Mouse (Mus musculus): ENCODE results near the gene Slco2a1. TPM values are rescaled to one million over a fixed set of nuclear protein-coding genes. Genes with fewer than 3 reads are reported as not detected.

Gene Slco2a1
- total RNA-seq, 2 experiments from 2014 or later = 0.92 to 1.8 TPM

DNA sequence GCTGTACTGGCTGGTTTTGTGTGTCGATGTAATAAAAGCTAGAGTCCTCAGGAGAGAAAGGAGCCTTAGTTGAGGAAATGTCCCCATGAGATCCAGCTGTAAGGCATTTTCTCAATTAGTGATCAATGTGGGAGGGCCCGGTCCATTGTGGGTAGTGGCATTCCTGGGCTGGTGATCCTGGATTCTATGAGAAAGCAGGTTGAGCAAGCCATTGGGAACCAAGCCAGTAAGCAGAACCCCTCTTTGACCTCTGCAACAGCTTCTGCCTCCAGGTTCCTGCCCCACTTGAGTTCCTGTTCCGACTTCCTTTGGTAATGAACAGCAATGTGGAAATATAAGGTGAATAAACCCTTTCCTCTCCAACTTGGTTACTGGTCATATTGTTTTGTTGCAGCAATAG, 6.1 kb upstream of the Slco2a1 start:
- DNase-seq = no peak

DNA sequence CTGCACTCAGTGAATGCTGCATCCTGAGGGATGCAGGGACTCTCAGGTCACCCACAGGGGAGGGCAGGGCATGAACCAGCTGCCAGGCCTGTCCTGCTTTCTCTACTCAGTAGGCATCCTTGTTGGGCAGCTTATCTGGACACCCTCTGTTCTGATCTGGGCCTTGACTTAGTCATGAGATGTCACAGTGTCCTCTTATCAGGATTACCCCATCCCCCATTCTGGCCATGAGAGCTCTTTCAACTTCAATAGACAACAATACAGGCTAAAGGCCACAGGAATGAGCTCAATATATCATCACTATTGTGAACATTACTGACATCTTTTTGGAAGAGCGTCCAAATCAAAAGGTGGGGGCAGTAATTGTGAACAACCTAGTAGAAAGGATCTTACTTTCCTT, 3.4 kb upstream of the Slco2a1 start:
- no peak for DNase-seq

DNA sequence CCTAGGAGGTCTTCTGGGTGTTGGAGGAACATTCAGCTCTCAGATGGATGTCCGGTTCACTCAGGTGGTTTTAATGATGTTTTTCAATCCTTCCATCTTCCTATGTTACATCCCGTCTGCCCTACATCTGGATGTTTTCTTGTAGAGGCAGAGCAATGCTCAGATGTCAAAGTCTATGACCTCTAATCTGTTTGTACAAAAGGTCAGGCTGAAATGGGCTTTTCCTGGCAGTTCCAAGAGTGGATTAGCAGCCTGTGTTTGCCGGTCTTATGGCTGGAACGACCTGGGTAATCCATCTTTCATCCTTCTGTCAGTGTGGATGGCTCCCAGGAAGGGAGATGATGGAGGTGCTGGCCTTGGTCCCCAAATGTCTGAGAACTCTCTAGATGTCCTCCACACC, 2.6 kb upstream of the Slco2a1 start:
- no peak for DNase-seq

DNA sequence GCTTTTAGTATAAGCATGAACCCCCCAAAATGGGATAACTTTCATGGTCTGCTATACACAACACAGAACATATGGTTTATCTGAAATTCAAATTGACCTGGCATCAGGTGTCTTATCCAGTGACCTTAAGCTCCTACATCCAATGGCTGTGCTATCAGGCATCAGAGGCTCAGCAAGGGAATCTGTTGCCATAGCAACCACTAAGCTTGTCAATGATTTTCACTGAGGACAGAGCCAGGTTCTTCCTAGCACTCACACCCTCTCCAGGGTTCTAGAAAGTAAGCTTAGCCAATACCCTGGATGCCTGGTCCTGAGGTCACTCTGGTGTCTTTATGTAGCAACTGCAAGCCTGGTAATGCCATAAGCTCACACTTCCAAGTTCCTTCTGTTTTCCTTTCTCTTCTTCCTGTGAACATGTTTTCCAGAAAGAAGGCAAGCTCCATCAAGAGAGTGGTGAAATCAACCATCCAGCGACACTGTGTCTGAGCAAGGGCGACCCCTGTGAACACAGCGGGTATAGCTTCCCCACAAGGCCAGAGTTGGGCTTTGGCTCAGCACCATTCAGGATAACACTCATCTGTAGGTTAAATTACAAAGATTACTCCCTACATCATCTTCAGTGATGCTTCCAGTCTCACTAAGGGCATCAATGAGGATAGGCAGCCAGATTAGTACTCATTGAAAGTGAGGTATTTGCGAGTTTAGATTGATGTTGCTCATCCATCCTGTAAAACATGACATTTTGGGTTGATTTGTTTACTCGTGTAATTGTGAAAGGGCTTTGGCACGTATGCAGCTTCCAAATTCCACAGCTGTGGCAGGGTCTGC, 2.0 kb downstream of the Slco2a1 start:
- no peak for DNase-seq

DNA sequence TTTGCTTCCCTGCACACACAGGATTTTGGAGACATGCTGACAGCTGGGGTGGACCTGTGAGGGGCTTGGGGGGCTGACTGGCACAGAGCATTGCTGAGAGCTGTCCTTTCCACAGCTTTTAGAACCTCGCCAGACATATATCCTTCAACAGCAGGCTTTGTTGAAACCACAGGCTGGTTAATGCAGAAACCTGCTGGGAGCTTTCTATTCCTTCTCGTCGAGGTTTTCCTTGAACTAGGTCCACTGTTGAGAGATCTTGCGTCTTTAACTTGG, 2.6 kb downstream of the Slco2a1 start:
- DNase-seq = no peak

DNA sequence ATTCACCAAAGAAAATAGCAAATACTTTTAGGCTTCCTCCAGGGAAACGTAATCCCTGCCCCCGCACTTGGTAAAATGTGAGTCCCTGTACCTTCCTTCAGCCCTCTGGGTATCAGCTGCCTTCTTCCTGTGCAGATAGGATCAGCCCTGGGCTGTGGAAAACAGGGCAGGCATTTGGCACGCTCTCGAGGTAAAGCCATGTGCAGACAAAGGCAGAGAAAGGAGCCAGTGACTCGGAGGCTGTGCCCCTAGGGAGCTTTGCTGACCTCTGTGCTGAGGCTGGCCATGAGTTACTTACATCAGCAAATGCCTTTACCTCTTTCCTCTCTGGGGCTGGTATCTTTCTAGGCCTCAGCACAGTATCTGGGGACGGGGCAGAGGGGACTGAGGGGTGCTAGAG, 4.4 kb downstream of the Slco2a1 start:
- no peak for DNase-seq

DNA sequence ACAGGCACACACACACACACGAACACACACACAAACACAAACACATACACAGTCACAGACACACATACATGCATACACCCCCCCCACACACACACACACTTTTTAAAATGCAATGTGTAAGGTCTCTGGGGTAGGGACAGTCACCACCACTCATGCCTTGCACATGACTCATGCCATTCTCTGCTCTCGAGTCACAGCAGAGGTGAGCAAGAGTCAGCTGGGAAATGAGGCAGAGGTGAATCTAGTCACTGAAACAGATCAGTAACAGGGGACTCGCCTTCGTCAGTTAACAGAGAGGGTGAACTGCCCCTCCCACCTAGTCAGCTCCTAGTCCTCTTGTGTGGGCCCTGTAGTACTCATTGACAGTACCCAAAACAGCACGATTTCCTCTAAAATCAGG, 5.3 kb downstream of the Slco2a1 start:
- DNase-seq = no peak

DNA sequence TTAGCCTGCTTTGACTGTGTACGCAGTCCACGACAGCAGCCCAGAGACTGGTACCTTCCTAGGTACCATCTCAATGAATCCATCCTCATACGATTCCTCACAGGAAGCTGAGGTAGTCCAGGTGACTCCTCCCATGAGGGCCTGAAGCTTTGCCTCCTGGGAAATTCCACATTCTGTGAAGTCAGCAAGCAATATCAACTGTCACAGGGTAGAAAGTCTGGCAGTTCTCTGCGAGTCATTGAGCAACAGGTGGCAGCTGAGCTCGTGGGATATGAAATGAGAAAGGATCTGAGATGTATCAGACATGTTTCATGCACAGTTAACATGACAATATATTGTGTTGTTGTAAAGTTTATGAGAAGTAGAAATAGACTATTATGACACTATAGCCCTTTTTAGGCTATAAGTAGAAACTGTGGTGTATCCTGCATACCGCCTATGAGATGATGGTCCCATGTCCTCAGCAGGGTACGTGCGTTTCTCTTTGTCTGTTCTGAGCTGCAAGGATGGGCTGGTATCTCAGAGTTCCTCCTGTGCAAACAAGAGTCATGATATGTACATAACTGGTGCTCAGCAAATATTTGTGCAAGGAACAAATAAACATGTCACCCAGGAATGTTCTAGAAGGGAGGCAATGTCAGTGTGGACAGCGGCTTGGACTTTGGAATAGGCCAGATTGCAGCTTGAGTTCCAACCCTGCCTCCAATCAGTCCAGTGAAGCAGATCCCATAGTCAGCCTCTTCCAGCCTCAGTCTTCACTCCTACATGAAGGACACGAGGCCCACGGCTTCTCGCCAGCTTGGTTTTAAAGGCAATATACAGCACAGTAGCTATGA, 7.5 kb downstream of the Slco2a1 start:
- no peak for DNase-seq

DNA sequence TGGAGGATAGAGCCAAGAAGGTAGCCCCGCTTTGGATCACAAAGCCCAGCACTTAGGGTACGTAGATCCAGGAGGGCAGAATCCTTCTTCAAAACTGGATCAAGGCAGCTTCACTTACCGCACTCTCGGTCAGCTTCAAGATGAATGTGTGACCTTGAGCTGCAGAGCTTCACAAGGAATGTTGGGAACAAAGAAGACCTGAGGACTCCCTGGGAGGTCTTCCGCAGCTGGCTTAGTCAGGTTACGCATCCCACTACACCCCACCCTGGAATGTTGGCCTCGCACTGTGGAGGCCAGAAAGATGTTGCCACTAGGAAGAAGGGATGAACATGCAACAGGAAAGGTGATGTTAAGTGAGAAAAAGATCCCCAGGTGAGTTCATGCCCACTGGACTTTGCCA, 11.9 kb downstream of the Slco2a1 start:
- DNase-seq = no peak

DNA sequence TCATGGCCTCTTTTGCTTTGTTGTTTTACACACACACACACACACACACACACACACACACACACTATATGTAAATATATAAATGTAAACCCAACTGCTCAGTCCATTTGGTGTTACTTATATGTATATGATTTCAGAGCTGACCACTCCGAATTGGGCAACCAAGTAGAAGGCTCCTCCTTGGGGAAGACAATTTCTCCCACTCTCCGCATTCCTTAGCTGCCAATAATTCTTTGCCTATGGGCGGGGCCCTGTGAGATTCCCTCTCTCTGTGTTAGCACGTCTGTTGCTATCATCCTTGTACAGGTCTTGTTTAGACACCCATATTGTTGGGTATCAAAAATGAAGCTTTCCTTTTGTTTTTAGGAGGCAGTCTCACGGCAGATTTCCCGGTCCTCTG, 15.8 kb downstream of the Slco2a1 start:
- no peak for DNase-seq

DNA sequence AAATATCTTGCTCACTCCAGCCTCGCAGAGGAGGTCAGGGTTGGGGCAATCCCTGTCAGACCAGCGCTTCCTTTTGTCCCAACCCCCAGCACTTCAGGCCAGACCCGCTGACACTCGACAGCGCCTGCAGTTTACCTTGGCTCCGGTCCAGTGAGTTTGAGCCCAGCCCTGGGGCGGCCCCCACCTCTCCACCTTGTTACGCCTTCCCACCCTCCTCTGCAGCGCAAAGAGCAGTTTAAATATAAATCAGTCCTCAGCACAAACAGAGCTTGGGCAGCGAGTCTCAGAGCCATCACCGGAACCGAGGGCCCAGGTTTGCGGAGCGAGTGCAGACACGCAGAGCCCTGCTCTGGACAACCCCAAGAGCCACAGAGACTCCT, 19.2 kb downstream of the Slco2a1 start:
- DNase-seq = peak; percentile 30

DNA sequence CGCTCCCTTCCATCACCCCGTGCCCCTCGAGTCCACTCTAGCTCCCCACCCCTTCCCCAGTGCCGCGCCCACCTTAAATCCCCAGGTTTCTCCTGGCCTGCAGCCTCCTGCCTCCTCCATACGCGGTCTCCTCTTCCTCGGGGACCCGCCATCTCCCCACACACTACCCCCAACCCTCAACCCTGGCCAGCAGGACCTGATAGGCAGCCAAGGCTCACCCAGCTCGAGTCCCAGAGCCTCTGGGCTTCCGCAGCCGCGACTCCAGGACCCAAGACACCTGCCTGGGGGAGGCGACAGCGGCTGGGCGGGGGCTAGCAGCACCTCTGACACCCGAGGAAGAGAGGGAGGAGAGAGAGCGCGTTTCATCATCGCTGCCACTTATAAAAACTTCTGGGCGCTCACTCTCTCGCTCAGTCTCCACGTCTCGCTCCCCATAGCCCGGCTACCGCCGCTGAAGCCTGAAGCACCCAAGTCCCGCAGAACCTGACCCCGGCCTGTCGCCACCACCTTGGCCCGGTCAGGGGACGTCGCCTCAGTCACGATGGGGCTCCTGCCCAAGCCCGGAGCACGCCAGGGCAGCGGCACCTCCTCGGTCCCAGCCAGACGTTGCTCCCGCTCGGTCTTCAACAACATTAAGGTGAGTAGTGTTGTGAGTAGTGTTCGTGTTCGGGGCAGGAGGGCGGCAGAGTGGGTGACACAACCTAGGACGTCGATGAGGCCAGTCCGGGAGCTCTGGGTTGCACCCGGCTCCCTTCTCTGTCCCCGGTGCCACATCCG, 19.8 kb downstream of the Slco2a1 start:
- peak; percentile 24 for DNase-seq

DNA sequence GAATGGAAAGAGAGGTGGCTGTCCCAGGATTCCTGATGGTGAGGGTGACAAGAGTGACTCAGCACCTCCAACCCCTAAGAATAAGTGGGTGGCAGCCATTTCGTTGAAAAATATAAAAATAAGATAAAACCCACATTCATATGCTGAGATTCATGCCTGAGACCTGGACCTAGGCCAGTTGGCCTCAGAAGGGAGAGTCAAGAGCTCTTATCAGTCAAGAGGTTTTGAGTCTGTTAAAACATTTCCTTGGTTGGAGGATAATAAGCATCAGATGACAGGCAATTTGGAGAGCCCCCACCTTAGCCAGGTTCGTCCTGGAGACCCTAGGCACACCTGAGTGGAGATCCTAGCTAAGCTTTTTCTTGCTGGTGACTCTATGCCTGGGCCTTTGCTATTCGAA, 21.6 kb downstream of the Slco2a1 start:
- DNase-seq = no peak

DNA sequence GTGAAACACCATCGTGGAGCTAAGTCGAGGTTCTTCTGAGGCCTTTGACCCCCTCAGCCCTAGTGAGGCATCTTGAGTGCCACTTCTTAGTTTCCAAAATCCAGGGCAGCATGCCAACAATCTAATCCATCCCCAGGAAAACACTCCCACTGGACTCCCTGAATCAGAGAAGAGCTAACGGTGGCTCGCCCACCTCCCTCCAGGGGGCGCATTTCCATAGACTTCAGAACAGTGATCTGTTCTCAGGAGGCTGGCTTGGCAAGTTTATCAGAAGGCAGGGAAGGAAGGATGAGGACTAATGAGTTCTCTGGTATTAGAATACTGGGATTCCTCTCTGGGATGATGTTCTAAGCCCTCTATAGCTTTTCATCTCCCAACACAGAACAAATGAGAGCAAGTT, 24.9 kb downstream of the Slco2a1 start:
- DNase-seq = peak; percentile 55

DNA sequence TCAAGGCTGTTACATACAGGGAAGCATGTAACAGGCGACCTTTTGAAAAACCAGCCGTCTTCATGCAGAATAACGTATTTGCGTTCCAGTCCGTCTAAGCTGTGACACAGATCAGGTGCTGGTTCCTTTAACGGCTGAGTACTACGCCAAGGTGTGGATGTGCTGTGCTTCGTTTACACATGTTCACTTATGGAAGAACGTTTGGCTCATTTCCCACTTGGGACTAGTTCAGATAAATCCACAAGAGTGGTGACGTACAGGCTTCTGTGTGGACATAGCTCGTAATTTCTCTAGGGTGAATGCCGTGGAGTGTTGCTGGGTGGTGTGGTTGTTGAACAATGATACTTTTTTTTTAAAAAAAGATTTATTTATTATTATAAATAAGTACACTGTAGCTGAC, 26.2 kb downstream of the Slco2a1 start:
- DNase-seq = no peak

DNA sequence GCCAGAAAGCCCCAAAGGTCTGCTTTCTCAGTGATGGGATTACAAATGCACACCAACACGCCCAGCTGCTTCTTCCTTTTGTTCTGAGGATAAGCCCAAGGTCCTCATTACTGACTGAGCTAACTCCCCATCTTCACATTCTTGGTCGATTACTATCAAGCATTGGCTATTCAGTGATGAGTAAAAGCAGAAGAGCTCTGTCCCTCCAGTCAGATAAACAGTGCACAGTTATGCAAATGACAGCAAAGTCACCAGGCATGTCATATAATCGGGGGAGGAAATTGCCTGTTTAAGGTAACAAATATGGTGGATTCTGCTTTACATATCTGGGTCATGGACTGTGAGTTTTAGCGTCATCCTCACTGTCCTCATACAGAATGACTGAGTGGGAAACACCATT, 35.6 kb downstream of the Slco2a1 start:
- no peak for DNase-seq

DNA sequence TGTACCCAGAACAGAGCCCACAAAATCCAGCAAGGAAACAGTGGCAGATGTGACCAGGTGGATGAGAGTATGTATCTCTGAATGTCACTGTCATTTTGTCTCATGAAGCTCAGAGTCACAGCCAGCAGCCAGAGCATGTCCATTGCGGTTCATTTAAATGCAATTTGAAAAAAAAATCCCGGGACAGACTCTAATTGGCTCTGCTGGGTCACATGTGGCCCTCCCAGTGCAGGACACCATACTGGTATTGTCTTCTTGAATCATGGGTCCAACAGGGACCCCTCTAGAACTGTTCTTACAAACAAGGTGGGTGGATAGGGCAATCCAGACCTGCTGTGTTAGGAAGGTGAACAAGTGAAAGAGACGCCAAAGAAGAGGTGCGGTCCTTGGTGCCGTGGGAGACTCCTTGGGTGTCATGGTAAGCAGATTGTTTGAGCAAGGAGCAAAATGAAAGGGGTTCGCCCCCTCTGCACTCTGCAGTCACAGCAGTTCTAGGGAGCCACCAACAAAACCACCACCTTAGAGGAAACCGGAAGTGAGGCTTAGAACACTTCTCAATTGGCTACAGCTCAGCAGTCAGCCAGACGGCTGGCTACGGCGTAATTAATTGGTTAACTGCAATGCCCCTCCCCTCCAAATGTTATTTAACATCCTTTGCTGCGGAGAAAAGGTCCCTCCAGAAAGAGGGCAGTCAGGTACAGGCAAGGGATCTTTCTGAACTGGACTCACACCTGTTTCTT, 38.8 kb downstream of the Slco2a1 start:
- no peak for DNase-seq

DNA sequence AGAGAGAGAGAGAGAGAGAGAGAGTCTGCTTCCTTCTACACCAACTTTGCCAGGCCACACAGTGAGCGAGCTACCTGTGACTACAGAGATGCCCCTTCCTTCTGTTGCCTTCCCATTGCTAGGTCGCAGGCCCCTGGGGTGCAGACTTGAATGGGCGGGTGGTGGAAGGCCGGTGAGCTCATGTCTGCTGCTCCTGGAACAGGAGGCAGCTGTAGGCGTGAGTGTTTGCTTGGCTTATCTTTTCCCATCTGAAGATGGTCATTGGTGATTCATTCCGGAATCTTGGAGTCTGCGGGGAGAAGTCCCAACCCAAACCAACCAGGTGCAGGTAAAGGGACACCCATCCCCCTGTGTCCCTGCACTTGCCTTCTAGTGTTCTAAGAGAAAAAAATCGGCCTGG, 40.5 kb downstream of the Slco2a1 start:
- no peak for DNase-seq

DNA sequence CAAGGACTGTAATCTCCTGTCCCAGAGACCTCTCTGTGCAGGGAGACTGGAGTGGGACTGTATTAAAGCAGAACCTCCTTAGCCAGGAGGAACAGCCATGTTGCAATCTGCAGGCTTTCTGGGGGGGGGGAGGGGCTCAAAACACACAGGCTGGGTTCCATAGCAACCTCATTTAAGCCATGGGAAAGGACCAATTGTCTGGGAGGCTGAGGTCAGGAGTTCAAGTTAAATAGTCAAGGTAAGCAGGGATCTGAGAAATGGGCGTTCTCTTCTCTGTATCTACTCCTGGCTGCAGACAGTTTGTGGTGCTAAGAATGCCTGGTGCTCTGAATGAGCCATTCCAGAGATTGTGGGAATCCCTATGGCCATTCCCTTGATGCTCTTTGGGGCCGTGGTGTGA, 41.5 kb downstream of the Slco2a1 start:
- DNase-seq = no peak

DNA sequence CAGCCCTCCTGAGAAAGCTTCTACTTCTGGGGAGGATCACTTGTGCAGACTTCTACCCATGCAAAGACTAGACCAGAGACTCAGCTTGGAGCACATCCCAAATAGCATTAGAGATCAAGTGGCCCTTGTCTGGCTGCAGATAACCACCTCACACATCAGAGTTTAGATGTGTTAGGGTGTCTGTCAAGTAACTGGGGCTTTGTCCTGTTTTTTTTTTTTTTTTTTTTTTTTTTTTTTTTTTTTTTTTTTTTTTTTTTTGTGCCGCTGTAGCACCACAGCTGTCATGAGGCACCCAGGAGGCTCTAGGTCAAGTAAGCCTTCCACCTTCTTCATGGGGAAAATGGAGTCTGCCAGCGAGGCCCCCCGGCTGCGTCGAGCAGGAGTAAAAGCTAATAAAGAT, 42.7 kb downstream of the Slco2a1 start:
- DNase-seq = no peak

DNA sequence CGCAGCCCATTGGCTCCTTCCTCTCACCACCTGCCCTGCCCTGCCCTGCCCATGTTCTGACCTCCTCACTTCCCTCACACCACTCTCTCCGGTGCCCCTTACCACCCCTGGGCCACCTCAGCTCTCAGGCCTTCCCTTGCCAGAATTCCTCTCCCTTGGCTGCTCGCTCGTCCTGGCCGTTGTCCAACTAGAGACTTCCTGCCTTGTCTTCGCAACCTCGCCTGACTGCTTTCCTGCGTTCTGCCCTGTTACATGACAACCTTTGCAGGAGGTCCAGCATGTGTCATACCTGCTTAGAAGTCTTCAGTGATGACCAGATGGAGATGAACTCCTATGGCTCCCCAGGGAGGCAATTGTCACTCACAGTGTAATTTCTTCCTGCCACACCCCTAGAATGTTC, 43.7 kb downstream of the Slco2a1 start:
- DNase-seq = peak; percentile 20

DNA sequence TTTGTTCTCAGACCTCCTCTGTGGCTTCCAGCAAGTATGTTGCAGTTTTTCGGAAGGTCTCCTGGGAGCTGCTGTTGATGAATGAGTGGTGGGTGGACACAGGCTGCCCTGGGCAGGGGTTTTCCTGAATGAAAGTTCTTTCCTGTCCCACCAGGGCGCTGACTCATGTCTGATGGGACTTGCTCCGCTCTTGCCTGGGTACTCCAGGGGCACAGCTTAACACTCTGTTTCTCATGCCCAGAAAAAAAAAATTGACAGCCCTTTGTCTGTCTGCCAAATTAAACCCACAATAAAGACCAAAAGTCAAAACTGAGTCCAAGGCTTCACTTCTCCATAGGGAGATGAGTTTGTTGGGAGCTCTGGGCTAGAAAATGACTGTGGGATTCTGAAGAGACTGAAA, 44.9 kb downstream of the Slco2a1 start:
- DNase-seq = no peak

DNA sequence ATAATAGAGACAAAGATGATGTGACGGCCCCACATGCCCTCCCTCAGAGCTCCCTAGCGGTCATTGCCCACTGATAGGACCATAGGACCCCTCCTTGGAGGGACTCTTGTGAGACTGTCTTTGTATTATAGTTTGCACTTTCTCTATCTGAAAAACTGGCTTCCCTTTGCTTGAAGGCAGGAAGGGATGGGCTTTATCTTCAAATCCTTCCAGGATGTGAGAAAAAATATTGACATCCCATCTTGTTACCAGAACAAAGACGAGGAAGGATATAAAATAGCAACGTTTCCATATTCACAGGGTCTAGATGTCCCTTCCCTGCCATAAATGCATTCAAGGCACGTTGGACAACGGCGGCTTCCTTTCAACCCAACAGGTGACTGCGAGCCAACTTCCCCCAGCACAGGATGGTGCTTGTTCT, 48.5 kb downstream of the Slco2a1 start:
- no peak for DNase-seq
